Mouse (Mus musculus) CH12.LX (cell line): Measurements from ENCODE around the gene Cuedc1.

Source experiments
- CTCF ChIP-seq, 2 experiments: IDR thresholded peaks in 1 of 2; conservative IDR thresholded peaks in 1 of 2; 2 replicates each; pipeline ENCODE4 v1.5.1; 2011 to 2012; ENCODE audit warnings: low read depth in 2 of 2, low read length in 2 of 2, improper control_type of control experiment in 1 of 2, inconsistent platforms in 1 of 2, mild to moderate bottlenecking in 1 of 2, moderate library complexity in 1 of 2
- E2F4 ChIP-seq: IDR thresholded peaks from 2 replicates; pipeline ENCODE4 v1.6.1; 2011; ENCODE audit warnings: low read depth, low read length, improper control_type of control experiment; ENCODE audit not compliant: insufficient replicate concordance
- ELF1 ChIP-seq: IDR thresholded peaks from 2 replicates; pipeline ENCODE4 v1.6.1; 2014; ENCODE audit warnings: low read depth, mild to moderate bottlenecking, inconsistent platforms, low read length, improper control_type of control experiment
- EP300 ChIP-seq: IDR thresholded peaks from 2 replicates; pipeline ENCODE4 v1.6.1; 2011; ENCODE audit warnings: low read length, improper control_type of control experiment
- HCFC1 ChIP-seq: IDR thresholded peaks from 2 replicates; pipeline ENCODE4 v1.6.1; 2012; ENCODE audit warnings: low read depth, mild to moderate bottlenecking, inconsistent platforms, low read length, improper control_type of control experiment
- JUND ChIP-seq: conservative IDR thresholded peaks from 2 replicates; pipeline ENCODE4 v1.6.1; 2011; ENCODE audit warnings: low read depth, low read length, improper control_type of control experiment
- MAFK ChIP-seq: IDR thresholded peaks from 2 replicates; pipeline ENCODE4 v1.6.1; 2011; ENCODE audit warnings: low read length, improper control_type of control experiment; ENCODE audit not compliant: insufficient replicate concordance
- MAX ChIP-seq: IDR thresholded peaks from 2 replicates; pipeline ENCODE4 v1.6.1; 2011; ENCODE audit warnings: low read length, improper control_type of control experiment
- MEF2A ChIP-seq: IDR thresholded peaks from 2 replicates; pipeline ENCODE4 v1.6.1; 2014; ENCODE audit warnings: low read depth, mild to moderate bottlenecking, inconsistent platforms, low read length, improper control_type of control experiment, borderline replicate concordance
- POLR2A ChIP-seq: IDR thresholded peaks from 2 replicates; pipeline ENCODE4 v1.6.1; 2011; ENCODE audit warnings: low read depth, mild to moderate bottlenecking, improper control_type of control experiment, low read length
- SIN3A ChIP-seq: IDR thresholded peaks from 2 replicates; pipeline ENCODE4 v1.6.1; 2012; ENCODE audit warnings: low read length, improper control_type of control experiment, inconsistent platforms
- TBP ChIP-seq: conservative IDR thresholded peaks from 2 replicates; pipeline ENCODE4 v1.6.1; 2011; ENCODE audit warnings: low read depth, low read length, improper control_type of control experiment
- UBTF ChIP-seq: IDR thresholded peaks from 2 replicates; pipeline ENCODE4 v1.6.1; 2012; ENCODE audit warnings: low read depth, mild to moderate bottlenecking, inconsistent platforms, low read length, improper control_type of control experiment, moderate library complexity
- ZMIZ1 ChIP-seq: IDR thresholded peaks from 2 replicates; pipeline ENCODE4 v1.6.1; 2012; ENCODE audit warnings: low read depth, mild to moderate bottlenecking, inconsistent platforms, low read length, improper control_type of control experiment

DNA sequence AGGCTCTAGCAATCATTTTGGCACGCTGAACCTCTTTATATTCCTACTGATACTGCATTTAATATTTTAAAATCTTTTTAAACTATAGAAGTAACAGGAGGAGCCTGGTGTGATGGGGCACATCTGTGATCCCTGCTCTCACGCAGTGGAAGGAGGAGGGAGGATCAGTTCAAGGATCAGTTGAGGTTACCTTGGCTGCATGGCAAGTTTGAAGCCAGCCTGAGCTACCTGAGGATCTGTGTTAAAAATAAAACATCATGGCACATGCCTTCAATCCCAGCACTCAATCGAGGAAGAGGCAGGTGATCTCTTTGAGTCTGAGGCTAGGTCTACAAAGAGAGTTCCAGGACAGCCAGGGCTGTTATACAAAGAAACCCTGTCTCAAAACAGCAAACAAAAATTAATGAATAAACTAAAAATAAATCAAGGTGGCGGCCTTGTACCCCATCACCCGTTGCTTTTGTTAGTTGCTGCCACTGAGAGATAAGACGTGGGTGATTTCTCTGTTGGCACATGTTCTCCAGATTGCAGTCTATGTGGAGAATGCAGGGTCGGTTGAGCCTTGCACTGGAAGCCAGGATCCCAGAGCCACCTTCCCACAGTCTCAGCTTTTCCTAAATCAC is 50.3 kb downstream of the Cuedc1 start:
- TF ChIP-seq E2F4 (no peak), CTCF (conservative IDR thresholded peaks at IDR 0.05 in 1 of 2, IDR thresholded peaks at IDR 0.05 in 1 of 2; ENCODE audit: low read depth in 2 of 2, low read length in 2 of 2) (no peak), ELF1 (no peak), MAX (no peak), POLR2A (no peak), MEF2A (no peak), SIN3A (no peak), EP300 (no peak), UBTF (no peak), TBP (no peak), JUND (no peak), HCFC1 (no peak), MAFK (no peak), ZMIZ1 (no peak)
